Mouse (Mus musculus): ENCODE results near the gene Tmem183a.

DNA sequence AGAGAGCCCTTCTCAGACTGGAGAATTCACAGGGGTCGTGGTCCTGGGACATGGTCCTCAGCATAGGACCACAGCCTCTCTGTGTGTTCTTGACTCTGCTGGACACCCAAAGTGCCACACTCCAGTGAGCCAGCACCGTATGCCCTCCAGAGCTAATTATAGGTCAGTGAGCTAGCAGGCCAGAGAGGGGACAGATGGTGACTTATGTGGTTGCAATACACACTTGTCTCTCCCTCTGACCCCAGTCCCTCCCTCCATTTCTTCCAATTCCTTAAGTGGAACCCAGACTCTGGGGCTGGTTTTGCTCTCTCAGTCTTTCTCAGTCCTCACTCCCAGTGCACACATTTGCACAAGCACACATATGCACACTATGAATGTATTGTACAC is 19.5 kb downstream of the Tmem183a start:
- TF ChIP-seq POLR2A (IDR thresholded peaks at IDR 0.05; ENCODE audit: insufficient read depth, low read depth, low read length) (no peak), CTCF (IDR thresholded peaks at IDR 0.05; ENCODE audit: insufficient read depth, low read depth, low read length) (no peak)
